Mouse (Mus musculus) hindbrain, postnatal 0 days (tissue): ENCODE data around the gene Coa4. TPM values are rescaled to one million over a fixed set of nuclear protein-coding genes. Genes with fewer than 3 reads are reported as not detected.

ENCODE experiments used
- ATAC-seq: fragments of 200-750 bp; cut with Nextera tagmentation; 2 replicates; pipeline ENCODE4 v1.8.0; 2017; ENCODE audit warnings: mild to moderate bottlenecking, moderate TSS enrichment, moderate library complexity
- DNase-seq: peaks from one replicate; pipeline ENCODE4 v3.0.0-alpha.2; 2015; ENCODE audit warnings: low spot score
- H3K27ac ChIP-seq: fragments of 300-500 bp; sonication (generic); 2 replicates; pipeline ENCODE4 v1.5.1; 2014; ENCODE audit warnings: mild to moderate bottlenecking
- H3K27me3 ChIP-seq: fragments of 300-500 bp; sonication (generic); 2 replicates; pipeline ENCODE4 v1.6.1; 2014; ENCODE audit warnings: low read length, mixed read lengths; ENCODE audit not compliant: insufficient read depth
- H3K36me3 ChIP-seq: fragments of 300-500 bp; sonication (generic); 2 replicates; pipeline ENCODE4 v1.6.1; 2014; ENCODE audit warnings: low read length, mixed read lengths; ENCODE audit not compliant: insufficient read depth
- H3K4me1 ChIP-seq: fragments of 300-500 bp; sonication (generic); 2 replicates; pipeline ENCODE4 v1.6.1; 2014; ENCODE audit warnings: antibody characterized with exemption, low read length, mixed read lengths; ENCODE audit not compliant: insufficient read depth
- H3K4me2 ChIP-seq: fragments of 300-500 bp; sonication (generic); 2 replicates; pipeline ENCODE4 v1.6.1; 2014; ENCODE audit warnings: low read depth, mild to moderate bottlenecking, low read length, moderate library complexity, mixed read lengths
- H3K4me3 ChIP-seq: fragments of 300-500 bp; sonication (generic); 2 replicates; pipeline ENCODE4 v1.5.1; 2014; ENCODE audit warnings: low read length
- H3K9ac ChIP-seq: fragments of 300-500 bp; sonication (generic); replicated peaks from 2 replicates; pipeline ENCODE4 v1.6.1; 2014; ENCODE audit warnings: mild to moderate bottlenecking, low read length, moderate library complexity, mixed read lengths
- H3K9me3 ChIP-seq: fragments of 300-500 bp; sonication (generic); 2 replicates; pipeline ENCODE4 v1.6.1; 2016; ENCODE audit warnings: low read length, mixed read lengths
- CTCF ChIP-seq: IDR thresholded peaks from 2 replicates; pipeline ENCODE4 v1.5.1; 2016; ENCODE audit warnings: antibody characterized with exemption, control low read depth, low read depth
- WGBS: fragments of 180-500 bp; shearing (Covaris S2); extraction: QIAGEN DNeasy Blood & Tissue Kit; methylation state at CpG from one replicate; pipeline ENCODE4 v1.1.7; 2014; 5-methylcytosine and 5-hydroxymethylcytosine counted together
- polyA plus RNA-seq: library from polyadenylated mRNA; unstranded; fragments of >200 nt; fragmentation: Nextera tagmentation; extraction: Ambion mirVana; gene quantifications from 2 replicates; pipeline ENCODE4 v1.2.1, GENCODE M21; 2015
- total RNA-seq: library from RNA; depleted of rRNA; stranded (reverse); fragments of >200 nt; gene quantifications from 2 replicates; pipeline ENCODE4 v1.2.3, GENCODE M21; 2014; rRNA removed

The Coa4 gene
- total RNA-seq (2.8 and 7.6 TPM in 2 replicates), polyA plus RNA-seq (4.9 and 6.2 TPM in 2 replicates)

DNA sequence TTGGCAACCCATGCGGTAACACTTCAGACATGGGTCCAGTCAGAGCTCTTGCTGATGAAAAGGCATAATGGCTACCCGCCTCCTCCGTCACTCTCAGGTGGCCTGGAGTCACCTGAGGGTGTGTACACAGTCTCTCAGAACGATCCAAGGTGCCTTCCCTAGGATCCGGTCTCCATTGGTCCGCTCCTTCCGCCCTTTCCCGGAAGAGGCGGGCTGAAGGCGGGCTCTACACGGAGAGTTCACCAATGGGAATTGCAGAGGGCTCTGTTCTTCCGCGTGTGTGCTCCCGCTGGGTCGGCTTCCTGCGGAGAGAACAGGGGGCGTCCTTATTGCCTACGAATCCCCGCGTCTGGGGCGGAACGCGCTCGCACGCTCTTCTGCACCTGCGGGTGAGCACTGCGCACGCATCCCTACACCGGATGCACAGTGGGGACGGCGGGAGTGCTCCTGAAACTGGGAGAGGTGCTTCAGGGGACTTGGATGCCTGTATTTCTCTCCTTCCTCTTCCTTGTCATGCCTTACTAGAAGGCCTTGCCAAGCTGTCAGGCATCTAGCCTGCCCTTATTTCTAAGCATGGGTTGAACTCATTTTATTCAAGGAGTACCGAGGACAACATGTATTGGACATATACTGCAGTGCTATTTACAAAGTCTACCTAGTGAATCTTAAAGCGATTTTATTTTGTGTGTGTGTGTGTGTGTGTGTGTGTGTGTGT lies at the start of gene Coa4:
Coa4 (plus strand) TSS at position 268 of the 715 bp plus-strand sequence.
- H3K9ac ChIP-seq, result peak within 1 kb of the TSS; percentile 60
- WGBS, result 1% methylated on average over 33 of the region's 33 CpGs
- H3K27me3 ChIP-seq, result no peaks in the 10 kb centered on the region
- peak; percentile 98 for DNase-seq
- peak; percentile 38 for TF ChIP-seq CTCF
- peak; percentile 100 for ATAC-seq
- H3K4me3 ChIP-seq, result peak within 1 kb of the TSS; percentile 62
- peak within 1 kb of the TSS; percentile 83 for H3K27ac ChIP-seq
- H3K4me2 ChIP-seq, result peak within 1 kb of the TSS; percentile 70
- H3K36me3 ChIP-seq, result peaks cover 10% of the 10 kb centered on the region; the same call in 1 of the 2 replicates
- H3K4me1 ChIP-seq, result peaks cover 11% of the 10 kb centered on the region
- no peaks in the 10 kb centered on the region for H3K9me3 ChIP-seq

GRCm38 (mm10) chr7:100487301-100487700 lies 49.6 kb upstream of the Coa4 start:
- Histone ChIP-seq H3K4me2 (no peak overlapping the region), H3K27me3 (no peaks in the 10 kb centered on the region), H3K27ac (no peak overlapping the region), H3K9me3 (no peaks in the 10 kb centered on the region), H3K4me1 (no peaks in the 10 kb centered on the region), H3K36me3 (no peaks in the 10 kb centered on the region), H3K4me3 (no peak overlapping the region), H3K9ac (no peak overlapping the region)
- 71% methylated on average over 2 of the region's 2 CpGs for WGBS
- TF ChIP-seq CTCF, result no peak
- no peak for DNase-seq
- no peak for ATAC-seq

DNA sequence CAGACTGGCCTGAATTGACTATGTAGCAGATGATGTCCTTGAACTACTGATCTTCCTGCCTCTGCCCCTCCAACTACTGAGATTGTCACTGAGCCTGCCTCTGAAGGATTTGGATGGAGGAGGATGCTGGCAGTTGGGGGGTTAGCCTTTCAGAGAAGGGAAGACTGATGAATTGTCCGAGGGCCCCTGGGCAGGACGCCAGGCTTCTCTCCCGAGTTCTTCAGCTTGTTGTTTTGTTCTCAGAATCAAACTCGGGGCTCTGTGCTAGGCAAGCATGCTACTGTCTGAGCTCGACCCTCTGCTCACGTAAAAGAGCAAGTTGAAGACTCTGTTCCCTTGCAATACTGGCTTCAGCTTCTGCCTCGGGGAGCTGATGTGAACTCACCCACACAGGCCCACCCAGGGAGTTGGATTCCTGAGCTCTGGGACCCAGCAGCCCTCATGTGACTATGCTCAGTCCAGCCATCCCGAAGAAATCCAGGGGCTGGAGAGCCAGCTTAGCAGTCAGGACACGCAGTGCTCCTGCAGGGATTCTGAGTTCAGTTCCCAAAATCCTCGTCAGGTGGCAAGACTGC lies 48.3 kb upstream of the Coa4 start:
- no peak for TF ChIP-seq CTCF
- Histone ChIP-seq H3K9ac (no peak overlapping the region), H3K9me3 (no peaks in the 10 kb centered on the region), H3K36me3 (no peaks in the 10 kb centered on the region), H3K4me1 (peaks cover 6% of the 10 kb centered on the region; the same call in 1 of the 2 replicates), H3K27ac (peak overlapping the region; percentile 73; the same call in 1 of the 2 replicates), H3K27me3 (no peaks in the 10 kb centered on the region), H3K4me2 (no peak overlapping the region), H3K4me3 (no peak overlapping the region)
- WGBS, result 17% methylated on average over 10 of the region's 10 CpGs
- DNase-seq, result peak; percentile 74
- ATAC-seq, result peak; percentile 83

DNA sequence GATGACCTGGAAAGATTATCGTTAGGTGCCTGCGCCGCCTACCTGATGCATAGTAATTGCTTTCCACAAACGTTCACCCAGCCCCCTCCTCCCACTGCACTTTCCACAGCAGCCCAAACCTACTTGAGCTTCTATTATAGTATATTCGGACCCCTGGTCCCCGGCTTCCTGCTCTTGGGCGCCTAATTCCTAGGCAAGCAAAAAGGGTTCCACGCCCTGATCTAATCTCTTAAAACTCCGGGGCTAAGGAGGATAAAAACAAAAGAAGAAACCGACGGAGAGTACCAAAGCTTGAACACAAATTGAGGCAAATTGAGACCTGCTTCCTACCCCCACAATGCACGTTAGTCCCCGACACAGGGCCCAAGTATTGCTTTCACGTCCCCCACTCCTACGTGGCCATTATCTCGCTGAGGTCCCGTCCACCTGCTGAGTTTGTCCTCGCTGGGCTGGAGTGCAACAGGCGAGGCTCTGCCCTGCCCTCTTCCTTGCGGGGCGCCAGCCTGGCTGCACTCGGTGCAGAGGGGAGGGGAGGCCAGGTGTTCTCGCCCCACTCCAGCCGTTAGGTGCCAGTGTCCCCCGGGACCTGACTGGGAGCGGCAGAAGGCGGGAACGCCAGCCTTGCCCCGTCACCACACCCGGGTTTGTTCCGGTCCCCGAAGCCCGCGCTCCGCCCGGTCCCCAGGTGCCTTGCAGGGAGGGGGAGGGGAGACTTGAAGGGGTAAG lies 44.3 kb upstream of the Coa4 start:
- Histone ChIP-seq H3K4me3 (peak overlapping the region; percentile 39), H3K9ac (peak overlapping the region; percentile 58), H3K4me1 (peaks cover 13% of the 10 kb centered on the region; the same call in 1 of the 2 replicates), H3K36me3 (no peaks in the 10 kb centered on the region), H3K27me3 (no peaks in the 10 kb centered on the region), H3K27ac (peak overlapping the region; percentile 45; the same call in 1 of the 2 replicates), H3K9me3 (no peaks in the 10 kb centered on the region), H3K4me2 (peak overlapping the region; percentile 70)
- ATAC-seq (no peak), DNase-seq (peak; percentile 10)
- TF ChIP-seq CTCF, result peak; percentile 0; the same call in 1 of the 2 replicates
- WGBS, result 5% methylated on average over 35 of the region's 36 CpGs

- TF ChIP-seq CTCF, result no peak
- Histone ChIP-seq H3K4me1 (peaks cover 13% of the 10 kb centered on the region; the same call in 1 of the 2 replicates), H3K36me3 (no peaks in the 10 kb centered on the region), H3K27me3 (no peaks in the 10 kb centered on the region), H3K4me2 (peak within 1 kb of the TSS; percentile 70), H3K27ac (peak within 1 kb of the TSS; percentile 90; the same call in 1 of the 2 replicates), H3K9me3 (no peaks in the 10 kb centered on the region), H3K9ac (peak within 1 kb of the TSS; percentile 58), H3K4me3 (peak within 1 kb of the TSS; percentile 39)
- 0 out of 2 replicates have a peak, but pooled peaks have one; percentile 6 for ATAC-seq
- DNase-seq, result peak; percentile 71
- under 1% methylated on average over 27 of the region's 27 CpGs for WGBS
Observed at GRCm38 (mm10) chr7:100493117-100493483, 43.8 kb upstream of the Coa4 start, which contains the start of gene Ucp2. Gene Ucp2, plus strand, starts transcription at chr7:100493337.
